Mouse (Mus musculus) gastrocnemius, adult 2 months (tissue): ENCODE measurements around the gene Gcnt4. TPM values are rescaled to one million over a fixed set of nuclear protein-coding genes. Genes with fewer than 3 reads are reported as not detected.

ENCODE experiments used
- DNase-seq: peaks from one replicate; pipeline ENCODE4 v3.0.0; 2022
- H3K27ac ChIP-seq: fragments of 200-600 bp; 2 replicates; pipeline ENCODE4 v1.8.1; 2022; ENCODE audit warnings: mild to moderate bottlenecking
- H3K4me3 ChIP-seq: fragments of 200-600 bp; 2 replicates; pipeline ENCODE4 v1.8.1; 2022; ENCODE audit warnings: mild to moderate bottlenecking, moderate library complexity
- CTCF ChIP-seq: fragments of 200-600 bp; IDR thresholded peaks from 2 replicates; pipeline ENCODE4 v1.8.1; 2022; ENCODE audit warnings: antibody characterized with exemption, mild to moderate bottlenecking, moderate library complexity
- intact Hi-C: fragments of 180-260 bp; cut with DNase I; formaldehyde crosslinking; loops from one replicate; pipeline ENCODE4 v1.15.1; 2025
- total RNA-seq, 2 experiments: library from RNA; stranded (reverse); gene quantifications; 2 replicates each; pipeline ENCODE4 v1.2.3; 2021

Gene Gcnt4
- total RNA-seq, 2 experiments from 2014 or later: 0.05 to 0.06 TPM

DNA sequence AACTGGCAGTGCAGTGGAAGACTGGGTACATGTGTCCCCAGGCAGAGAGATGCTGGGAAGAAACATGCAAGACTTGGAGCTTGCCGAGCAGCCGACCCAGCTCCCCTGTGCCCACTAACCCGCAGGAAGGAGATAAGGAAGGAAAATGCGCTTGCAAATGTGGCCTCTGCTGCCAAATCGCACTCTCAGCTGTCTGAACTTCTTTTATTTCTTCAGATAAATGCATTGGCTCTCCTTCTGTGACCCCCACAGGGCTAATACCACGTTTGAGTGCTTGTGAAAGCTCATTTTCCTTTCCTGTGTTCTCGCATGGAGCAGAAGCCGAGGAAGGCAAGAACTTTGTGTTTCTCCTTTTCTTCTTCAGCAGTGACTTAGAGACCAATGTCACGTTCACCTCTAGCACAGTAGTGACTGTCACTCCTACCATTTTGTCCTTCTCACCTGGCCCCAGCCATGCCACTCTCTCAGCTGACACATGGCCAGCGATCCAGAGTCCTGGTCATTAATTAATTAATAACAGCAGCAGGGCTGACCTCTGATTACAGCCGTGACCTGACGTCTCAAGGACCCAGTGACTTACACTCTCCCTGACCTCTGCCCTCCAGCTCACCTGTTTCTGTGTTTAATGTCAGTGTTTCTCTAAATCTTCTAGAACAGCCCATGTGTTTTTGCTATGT lies 61.2 kb downstream of the Gcnt4 start:
- H3K27ac ChIP-seq: no peak overlapping the region
- no peak for DNase-seq
- intact Hi-C loops: no loop called here
- TF ChIP-seq CTCF: no peak
- no peak overlapping the region for H3K4me3 ChIP-seq

DNA sequence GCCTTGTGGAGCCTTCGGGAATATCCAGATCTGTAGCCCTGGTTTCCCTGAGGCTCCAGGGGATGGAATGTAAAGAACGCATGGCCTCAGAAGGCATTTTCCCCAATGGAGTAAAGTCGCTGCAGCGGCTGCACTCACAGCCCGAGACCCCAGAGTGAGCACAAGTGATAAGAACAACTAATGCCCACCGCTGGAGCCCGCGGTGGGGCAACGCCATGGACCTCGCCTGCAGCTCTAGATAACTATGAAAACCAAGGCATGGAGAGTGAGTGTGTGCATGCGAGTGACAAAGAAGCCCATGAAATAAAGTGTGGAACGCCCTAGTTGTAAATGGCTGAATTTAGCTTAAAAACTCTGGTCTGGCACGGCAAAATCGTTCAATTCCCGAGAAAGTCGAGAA lies 64.6 kb downstream of the Gcnt4 start:
- Histone ChIP-seq H3K4me3 (no peak overlapping the region), H3K27ac (no peak overlapping the region)
- no peak for DNase-seq
- TF ChIP-seq CTCF: no peak
- intact Hi-C loops: no loop called here

DNA sequence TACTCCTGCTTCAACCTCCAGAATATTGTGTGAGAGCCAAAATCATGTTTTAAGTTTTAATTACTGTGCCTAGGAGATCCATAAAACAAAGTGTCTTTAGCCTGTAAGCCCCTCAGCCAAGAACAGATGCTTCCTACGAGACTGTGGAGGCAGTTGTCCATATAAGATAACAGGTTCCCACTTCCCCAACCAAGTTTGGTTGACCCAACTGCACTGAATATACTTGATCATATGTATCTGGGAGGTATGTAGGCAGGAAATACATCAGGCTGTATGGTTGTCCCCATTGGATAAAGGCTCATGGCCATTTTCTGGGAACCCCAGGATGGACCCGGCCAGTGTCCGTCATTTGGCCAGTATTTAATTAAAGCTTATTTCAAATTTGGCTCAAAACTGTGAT lies 65.6 kb downstream of the Gcnt4 start:
- TF ChIP-seq CTCF: no peak
- intact Hi-C loops: no loop called here
- DNase-seq: no peak
- Histone ChIP-seq H3K4me3 (no peak overlapping the region), H3K27ac (no peak overlapping the region)

DNA sequence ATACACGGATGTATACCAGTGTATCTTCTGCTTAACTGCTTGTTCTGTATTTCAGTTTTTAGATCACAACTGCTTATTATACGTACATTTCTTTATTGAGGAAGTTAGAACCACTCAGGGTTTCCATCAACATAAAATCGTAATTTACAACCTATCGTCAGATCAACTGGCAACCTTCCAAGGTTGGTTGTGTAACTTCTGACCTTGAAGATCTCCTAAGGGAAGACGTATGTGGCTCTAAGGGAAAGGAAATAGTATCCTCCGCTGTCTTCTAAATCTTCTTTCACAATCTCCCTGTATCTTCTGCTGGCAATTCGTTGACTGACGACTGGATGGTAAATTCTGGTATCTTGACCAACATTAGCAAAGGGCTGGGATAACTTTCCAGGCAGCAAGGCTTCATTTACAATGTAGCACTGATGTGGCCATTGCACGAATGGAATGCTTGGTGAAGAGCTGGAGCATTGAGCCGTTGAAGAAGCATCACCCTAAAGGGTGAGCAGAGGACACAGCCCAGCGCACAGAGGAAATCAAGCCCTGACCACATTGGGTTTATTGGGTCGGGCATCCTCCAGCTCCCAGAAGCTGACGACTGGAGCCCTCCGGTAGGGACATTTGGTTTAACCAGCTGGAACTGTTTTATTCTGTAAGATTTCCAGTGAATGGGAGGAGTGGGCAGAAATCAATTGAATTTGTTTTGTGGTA lies 66.2 kb downstream of the Gcnt4 start:
- TF ChIP-seq CTCF: no peak
- H3K27ac ChIP-seq: no peak overlapping the region
- DNase-seq: no peak
- intact Hi-C loops: no loop called here
- no peak overlapping the region for H3K4me3 ChIP-seq

DNA sequence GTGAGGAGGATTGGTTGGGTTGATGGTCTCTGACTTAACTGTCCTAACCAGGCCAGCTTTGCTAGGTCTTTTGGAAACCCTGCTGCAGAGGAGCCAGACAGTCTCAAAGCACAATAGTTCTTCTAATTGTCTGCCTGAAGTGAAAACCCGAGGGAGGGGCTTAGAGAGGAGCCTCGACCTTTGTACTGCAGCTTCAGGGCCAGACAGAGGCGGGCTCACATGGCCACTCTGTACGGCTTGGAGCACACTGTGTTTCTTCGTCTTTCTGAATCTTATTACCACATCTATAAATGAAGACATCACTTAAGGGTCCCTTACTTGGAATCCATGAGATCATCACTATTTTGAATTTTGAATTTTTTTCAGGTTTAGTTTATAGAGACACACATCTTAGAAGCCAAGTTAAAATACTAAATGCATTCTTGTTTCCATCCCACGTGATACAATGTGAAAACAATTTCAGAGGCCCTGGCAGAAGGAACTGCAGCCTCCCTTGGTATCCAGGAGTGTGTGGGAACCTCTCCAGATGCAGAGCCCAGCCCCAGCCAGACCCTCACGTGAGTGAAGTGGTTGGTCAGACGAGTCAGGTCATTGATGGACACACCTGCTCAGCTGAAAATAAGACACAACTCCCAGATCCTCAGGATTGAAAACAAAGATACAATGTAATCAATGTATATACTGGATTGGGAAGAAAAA lies 69.0 kb downstream of the Gcnt4 start:
- no peak for DNase-seq
- Histone ChIP-seq H3K4me3 (no peak overlapping the region), H3K27ac (no peak overlapping the region)
- intact Hi-C loops: no loop called here
- TF ChIP-seq CTCF: no peak

DNA sequence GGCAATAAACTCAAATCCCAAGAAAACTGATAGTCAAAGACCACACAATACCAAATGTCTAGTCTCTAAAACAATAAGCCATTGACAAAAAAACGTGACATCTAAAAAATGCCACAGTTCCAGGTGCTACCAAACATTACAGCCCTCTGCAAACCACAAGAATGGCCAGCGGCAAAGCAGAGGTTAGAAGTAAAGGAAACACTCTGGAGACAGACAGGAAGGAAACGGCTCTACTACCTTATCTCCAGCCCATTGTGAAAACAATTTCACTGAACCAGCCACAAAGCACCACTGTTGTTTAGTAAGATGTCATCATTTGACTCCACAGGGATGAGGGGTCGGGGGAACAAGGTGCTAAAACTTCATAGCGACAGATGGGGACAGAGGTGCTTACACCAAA lies 70.8 kb downstream of the Gcnt4 start:
- no peak for TF ChIP-seq CTCF
- H3K4me3 ChIP-seq: no peak overlapping the region
- intact Hi-C loops: no loop called here
- no peak overlapping the region for H3K27ac ChIP-seq
- no peak for DNase-seq

DNA sequence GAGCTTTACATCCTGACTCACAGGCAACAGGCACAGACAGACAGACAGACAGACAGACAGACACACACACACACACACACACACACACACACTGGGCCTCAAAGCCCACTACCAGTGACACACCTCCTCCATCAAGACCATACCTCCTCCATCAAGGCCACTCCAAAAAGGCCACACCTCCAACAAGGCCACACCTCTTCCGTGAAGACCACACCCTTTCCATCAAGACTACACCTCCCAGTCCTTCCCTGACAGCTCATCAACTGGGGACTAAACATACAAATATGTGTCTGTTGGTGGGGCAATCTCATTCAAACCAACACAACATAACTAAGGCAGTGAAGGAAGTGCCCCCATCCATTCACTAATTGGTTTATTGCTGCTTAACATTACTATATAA lies 72.6 kb downstream of the Gcnt4 start:
- no peak for DNase-seq
- intact Hi-C loops: no loop called here
- no peak overlapping the region for H3K4me3 ChIP-seq
- H3K27ac ChIP-seq: no peak overlapping the region
- TF ChIP-seq CTCF: no peak

Other genes with a start within 250 kb of the Gcnt4 start
- not detected for gene Ankrd31, start 176.4 kb upstream of the Gcnt4 start, total RNA-seq
- gene 1700029F12Rik, start 109.7 kb downstream of the Gcnt4 start, total RNA-seq: not detected
- not detected for gene Fam169a, start 142.6 kb downstream of the Gcnt4 start, total RNA-seq
- gene Gm6169, start 174.5 kb downstream of the Gcnt4 start, total RNA-seq: 1 to 10 TPM in 1 of 2 experiments, not detected in 1; 7.3 TPM
- 10 to 100 TPM; 45.8 to 58.9 TPM for gene Gfm2, start 213.2 kb downstream of the Gcnt4 start, total RNA-seq
- gene Nsa2, start 213.2 kb downstream of the Gcnt4 start, total RNA-seq: 10 to 100 TPM; 41.5 to 48.3 TPM